Mouse (Mus musculus): ENCODE results near the gene Hoxa10.

Hoxa10 gene

DNA sequence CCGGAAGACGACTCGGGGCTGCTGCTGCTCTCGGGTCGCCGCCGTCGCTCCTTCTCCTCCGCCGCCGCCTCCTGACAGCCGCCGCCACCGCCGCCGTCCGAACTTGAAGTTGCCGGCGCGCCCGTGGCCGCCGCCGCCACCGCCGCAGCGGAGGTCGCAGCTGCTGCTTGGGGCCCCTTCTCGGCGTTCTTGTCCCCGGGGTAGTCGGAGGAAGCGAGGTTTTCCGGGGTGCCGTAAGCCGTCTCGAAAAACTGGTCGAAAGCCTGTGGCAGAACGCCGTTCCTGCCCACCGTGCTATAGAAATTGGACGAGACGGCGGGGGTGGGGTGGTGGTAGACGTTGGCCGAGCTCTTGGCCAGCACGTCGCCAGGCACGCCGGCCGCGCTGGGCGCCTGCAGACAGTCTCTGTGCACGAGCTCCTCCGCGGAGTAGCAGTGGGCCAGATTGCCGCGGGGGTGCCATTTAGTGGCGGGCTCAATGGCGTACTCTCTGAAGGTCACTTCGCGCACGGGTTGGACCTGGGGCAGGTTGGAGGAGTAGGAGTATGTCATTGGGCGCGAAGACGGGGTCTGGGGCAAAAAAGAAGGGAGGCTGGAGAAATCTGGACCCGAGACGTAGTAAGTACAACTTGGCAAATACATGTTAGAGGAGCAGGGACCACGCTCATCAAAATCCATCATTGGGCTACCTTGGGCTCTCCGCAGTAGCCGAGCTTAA is 4.5 kb upstream of the Hoxa10 start:
- DNase-seq, result no peak

DNA sequence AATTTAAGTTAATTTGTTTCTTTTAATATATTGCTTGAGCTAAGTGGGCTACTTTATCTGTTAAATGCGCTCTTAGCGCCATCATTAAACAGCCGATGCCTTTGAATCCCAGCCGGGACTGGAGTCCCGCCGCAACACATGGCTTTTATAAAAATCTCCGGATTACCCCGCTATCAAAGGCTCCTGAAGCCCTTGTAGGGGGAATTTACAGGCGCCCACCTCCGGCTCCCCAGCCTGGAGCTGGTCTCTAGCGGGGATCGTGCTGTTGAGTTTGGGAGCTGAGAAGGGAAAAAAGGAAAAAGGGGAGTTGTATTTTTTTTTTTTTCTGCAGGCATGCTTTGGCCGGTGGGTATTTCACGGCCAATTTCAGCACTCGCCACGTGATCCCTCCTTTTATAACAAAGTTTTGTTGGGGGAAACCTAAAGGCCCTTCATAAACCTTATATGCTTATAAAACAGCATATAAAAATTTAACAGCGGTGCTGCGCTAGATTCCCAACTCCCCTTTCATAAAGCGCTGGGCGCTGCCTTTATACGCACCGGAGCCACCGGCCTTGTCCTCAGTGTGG is 3.9 kb upstream of the Hoxa10 start:
- DNase-seq, result no peak

- DNase-seq, result no peak
Measured at GRCm38 (mm10) chr6:52243681-52244121, 3.0 kb upstream of the Hoxa10 start.

DNA sequence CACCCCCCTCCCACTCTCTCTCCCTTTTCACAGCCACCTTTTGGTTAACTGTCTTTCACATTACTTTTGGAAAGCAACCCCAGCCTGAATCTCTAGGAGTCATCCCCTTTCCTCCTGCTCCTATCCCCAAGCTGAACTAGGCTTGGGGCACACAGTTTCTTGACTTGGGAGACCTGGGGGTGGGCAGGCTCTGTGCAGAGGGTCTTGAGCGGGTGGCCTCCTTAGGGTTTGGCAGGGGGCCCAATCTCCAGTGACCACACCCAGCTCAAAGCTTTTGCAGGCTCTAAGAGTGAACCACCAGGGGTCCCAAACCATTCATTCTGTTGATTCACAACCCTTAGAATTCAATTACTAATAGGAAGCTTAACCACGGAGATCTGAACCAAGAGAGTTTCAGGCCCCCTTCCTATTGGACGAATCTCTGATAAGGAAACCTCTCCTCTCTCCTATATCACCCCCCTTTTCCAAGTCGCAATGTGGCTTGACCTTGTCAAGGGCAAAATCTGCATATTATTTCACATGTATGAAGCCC is 2.2 kb upstream of the Hoxa10 start:
- no peak for DNase-seq

- no peak for DNase-seq
Measured at GRCm38 (mm10) chr6:52241001-52241621, 457 bp upstream of the Hoxa10 start.

DNA sequence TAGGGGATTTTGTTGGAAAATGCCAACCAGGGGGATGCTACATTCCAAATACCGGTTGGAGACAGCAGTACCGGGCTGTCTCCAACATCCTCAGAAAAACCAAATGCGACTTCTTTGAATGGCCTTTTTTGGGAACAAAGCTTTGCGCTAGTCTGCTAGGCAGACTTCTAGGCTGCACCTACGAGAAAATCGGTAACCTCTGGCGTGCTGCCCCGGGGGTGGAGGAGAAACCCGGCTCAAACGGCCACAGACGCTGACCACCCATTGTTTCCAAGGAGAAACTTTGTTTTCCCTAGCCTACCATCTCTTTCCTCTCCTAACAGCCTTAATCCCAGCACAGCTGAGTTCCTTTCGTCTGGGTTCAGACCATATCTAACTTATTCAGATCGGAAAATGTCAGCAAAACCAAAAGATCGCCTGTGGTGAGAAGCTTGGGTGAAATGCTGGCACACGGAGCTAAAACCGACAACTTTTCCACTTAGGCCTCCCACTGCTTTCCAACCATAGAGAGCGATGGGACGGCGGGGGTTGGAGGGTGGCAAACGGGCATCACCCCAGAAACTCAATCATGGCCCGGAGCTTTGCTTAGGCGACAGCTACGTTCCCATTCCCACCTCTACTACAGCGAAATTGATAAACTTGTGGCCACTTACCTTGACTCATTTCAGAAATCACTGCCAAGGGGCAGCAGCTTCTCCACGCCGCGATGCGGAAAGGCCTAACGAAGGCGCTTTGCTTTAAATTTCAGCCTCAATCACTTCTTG is 847 bp downstream of the Hoxa10 start:
- DNase-seq, result no peak

GRCm38 (mm10) chr6:52238976-52239375 is 1.7 kb downstream of the Hoxa10 start:
- DNase-seq, result no peak

DNA sequence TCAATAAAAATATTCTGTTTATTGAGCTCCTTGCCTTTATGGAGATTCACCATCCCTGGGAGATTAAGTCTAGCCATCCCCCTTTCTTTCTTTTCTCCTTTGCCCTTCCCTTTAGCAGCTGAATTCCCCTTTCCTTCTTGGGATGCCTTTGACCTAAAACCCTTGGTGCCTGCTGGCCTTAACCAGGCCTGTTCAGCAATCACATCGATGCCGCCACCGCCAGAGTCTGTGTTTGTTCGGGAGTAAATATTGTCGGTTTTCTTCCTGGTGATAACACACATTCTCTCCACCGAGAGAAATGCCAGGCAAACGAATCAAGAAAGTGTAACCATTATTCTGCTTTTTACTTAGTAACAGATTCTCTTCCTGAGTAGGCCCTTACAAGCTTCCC is 2.5 kb downstream of the Hoxa10 start:
- DNase-seq, result no peak

DNA sequence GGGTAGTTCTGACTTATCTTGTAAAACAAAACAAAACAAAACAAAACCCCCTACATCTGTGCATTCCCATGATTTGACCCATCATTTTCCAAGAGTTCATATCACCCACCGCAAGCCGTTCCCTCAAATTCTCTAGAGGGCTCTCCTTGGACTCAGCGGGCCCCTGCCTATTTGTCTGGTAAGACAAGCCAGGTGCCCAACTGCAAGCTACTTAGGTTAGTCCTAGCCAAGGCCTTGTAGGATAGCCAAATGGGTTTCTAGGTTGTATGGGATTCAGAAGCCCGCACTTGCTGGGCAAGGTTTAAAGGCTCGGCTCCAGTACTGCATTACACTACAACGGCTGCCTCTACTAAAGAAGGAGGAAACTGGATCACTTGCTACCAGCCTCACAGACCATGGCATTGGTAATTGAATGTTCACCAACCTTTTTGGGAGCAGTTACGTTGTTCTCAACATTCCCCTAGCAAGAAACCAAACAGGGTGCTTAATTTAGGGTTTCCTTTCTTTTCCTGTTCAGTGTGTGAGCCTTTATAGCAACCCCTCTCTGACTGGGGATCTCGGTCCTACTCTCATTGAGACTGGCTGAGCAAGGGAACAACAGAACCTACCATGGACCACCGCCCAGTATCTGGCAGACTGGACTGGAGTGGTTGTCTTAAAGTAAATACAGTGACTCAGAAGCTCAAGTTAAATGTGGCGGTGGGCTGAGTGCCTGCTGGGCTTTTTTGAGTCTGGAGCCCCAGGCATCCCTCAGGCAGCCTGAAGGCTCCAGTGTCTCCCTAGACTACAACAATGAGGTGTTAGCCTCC is 3.1 kb downstream of the Hoxa10 start:
- no peak for DNase-seq

DNA sequence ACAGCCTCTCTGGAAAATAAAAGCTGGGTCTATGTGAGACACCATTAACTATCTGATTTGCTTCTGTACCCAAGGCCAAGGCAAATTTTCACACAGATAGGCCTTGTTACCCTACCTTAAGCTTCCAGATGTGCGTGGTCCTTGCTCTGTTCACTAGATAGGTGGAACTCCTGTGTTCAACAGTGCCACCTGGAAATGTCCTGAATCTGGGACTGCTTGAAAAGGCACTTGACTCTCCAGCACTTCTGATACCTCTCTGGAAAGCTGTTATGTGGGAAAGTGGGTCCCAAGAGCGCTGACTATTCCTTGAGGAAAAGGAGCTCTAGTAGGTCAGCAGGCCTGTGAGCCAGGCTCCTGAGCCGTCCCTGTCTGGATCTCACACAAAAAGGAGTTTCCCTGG is 3.8 kb downstream of the Hoxa10 start:
- DNase-seq, result no peak

GRCm38 (mm10) chr6:52235866-52236265 is 4.8 kb downstream of the Hoxa10 start:
- DNase-seq, result no peak

DNA sequence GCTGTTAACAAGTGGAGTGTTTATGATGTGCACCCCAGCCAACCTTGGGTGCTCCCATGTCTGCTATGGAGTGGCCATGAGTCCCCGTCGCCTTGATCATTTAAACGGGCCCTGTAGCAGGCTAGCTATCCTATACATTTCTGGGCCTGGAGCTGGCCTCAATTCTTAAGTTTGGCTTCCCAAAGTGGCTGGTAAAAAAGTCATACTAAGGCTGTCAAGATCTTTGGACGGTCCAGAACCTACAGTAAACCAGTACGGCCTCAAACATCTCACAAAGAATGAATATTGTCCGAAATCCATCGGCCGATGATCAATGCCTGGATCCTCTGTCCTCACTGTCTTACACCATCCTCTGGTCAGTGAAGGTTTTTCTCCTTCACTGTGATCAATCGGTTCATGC is 5.4 kb downstream of the Hoxa10 start:
- no peak for DNase-seq

- no peak for DNase-seq
Measured at GRCm38 (mm10) chr6:52234428-52235140, 6.1 kb downstream of the Hoxa10 start.

- no peak for DNase-seq
Measured at GRCm38 (mm10) chr6:52233546-52234427, 6.9 kb downstream of the Hoxa10 start.

DNA sequence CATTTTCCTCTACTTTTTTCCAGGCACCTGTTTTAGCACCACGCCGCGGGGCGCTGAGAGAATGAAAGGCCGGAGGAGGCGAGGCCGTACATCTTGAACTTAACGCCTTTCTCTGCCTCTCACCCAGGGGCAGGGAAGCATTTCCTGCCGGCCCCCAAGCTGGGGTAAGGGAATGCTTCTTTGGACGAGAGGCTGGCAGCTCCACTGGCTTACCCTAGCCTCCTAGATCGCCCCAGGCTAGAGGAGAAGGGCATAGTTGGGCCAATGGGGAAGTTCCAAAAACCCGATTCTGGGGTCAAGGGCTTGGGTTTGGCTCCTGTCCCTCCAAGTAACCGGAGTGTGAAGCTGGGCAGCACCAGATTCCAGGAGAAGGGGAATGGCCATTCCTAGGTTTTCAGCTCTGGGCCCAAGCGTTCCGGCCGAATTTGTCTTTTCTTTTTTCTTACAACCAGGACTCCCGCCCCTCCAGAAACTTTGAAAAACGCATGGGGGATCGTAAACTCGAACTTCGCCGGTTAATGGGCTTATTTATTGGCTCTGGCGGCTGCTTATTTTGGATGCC is 7.6 kb downstream of the Hoxa10 start:
- no peak for DNase-seq

DNA sequence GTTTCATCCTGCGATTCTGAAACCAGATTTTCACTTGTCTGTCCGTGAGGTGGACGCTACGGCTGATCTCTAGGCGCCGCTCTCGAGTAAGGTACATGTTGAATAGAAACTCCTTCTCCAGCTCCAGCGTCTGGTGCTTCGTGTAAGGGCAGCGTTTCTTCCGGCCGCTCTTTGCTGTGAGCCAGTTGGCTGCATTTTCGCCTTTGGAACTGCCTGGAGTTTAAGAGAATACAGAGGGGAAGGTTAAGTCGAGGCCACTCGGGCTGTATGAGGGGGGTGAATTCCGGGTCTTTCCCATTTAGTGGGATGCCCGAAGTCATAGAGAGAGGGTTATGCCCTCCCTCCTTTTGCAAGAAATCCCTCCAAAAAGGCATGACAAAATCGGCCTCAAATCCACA is 8.1 kb downstream of the Hoxa10 start:
- DNase-seq, result no peak

DNA sequence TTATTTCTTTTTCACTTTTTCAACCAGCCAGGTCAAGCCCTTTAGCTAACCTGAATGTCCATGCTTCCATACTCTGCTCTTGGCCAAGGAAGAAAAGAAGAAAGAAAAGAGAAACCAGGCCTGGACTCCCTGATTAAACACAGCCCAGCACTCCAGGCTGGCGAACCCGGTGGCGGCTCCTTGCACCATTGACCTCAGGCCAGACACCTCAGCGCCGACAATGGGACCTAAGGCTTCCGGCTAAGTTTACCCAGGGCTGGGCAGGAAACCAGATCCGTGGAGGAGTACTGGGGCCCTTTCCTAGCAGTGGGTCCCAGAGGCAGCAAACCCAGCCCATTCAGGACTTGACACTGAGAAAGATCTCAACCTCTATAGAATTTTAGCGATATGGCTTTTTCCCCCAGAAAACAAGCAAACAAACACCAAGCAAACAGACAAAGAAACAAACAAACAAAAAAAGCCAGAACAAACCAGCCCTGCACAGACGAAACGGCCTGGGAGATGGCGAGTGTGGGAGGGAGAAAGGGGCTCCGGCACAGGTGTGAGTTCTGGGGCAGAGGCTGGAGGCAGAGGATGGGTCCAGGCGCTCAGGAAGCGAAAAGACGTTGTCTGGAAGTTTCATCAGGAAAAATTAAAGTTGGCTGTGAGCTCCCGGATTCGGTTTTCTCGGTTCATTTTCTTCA is 8.6 kb downstream of the Hoxa10 start:
- no peak for DNase-seq

- DNase-seq, result no peak
Measured at GRCm38 (mm10) chr6:52230516-52231165, 10.0 kb downstream of the Hoxa10 start, which contains the start of gene Hoxa9. TSS of gene Hoxa9 (minus strand) at chr6:52231089.
